Mouse (Mus musculus): ENCODE measurements around the gene Chrm3.

Chrm3 gene

DNA sequence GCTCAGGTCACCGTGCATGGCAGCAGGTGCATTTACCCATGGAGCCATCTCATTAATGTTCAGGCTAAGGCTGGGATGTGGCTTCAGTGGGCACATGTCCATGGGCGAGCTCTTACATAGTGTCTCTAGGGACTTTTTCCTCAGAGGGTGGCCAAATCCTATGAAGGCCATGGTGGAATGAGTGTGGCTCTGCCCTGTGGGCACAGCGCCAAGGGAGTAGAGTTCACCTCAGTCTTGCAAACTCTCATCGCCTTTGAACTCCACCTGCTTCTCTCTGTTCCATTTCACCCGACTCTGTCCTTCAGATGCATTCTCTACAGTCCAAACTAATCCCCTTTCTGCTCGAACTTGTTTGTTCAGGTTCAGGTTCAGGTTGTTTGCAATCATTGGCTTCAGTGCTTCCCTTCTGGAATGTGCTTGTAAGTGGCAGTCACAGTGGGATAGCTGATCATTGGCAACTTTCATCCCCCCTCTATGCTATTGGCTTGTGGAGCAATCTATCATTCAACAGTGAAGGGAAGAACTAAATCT, 278.7 kb downstream of the Chrm3 start:
- in situ Hi-C loops (cut with MboI; ENCODE audit: unreplicated experiment in 2 of 2), result no loop called here

DNA sequence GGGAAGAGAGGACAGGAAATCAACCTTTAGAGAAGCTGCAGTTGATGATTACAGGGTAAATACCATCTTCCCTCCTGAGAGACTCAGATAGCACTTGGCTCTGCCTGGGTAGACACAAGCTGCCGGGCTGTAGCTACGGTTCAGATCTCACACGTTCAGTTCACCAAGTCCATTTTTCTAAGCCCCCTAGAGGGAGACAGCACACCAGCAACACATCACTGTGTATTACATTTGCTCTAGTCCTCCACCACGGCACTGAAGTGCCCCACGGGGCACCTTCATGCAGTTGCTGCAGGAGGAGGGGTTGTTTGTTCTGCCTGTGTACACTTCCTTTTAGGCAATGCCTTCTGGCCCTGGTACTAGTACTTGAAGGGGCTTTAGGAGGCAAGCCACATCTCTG, 289.5 kb downstream of the Chrm3 start:
- in situ Hi-C loops (cut with MboI; ENCODE audit: unreplicated experiment in 2 of 2), result loop anchor here (5.0 to 25.0 kb wide), 4 partner anchors 174 to 1966 kb away; partner anchors contain the start of gene Larp4b (in 1 of the 2)

DNA sequence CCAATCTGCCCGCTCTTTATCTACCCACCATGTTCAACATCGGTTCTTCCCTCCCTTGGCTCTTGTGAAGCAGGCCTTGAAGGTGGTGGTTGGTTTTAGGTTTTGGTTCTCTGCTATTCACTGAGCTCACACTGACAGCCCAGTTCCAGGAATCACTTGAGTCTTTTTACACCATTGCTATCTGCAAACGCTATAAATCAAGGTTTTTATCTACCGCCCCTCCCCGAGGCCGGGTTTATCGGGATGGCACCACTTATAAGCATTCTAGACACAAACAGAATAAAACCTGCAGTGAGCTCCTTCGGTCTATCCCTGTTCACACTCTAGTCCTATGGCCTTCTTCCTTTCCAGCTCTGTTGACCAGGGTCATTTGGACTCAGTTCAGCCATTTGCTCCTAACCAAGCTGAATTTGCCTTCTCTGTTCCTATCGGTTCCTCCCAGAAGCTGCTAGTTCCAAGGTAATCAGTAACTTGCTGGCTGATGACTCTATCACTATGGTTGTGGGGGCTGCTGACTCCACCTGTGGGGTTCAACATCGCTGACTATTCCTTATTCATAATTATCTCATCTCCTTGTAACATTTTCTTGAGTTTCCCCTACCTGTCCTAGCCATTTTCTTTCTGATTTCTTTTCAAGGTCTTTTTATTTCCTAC, 291.6 kb downstream of the Chrm3 start:
- in situ Hi-C loops (cut with MboI; ENCODE audit: unreplicated experiment in 2 of 2), result loop anchor here (25.0 kb wide), 3 partner anchors 882 to 1968 kb away; partner anchors contain the start of gene Larp4b (in 1 of the 2)

DNA sequence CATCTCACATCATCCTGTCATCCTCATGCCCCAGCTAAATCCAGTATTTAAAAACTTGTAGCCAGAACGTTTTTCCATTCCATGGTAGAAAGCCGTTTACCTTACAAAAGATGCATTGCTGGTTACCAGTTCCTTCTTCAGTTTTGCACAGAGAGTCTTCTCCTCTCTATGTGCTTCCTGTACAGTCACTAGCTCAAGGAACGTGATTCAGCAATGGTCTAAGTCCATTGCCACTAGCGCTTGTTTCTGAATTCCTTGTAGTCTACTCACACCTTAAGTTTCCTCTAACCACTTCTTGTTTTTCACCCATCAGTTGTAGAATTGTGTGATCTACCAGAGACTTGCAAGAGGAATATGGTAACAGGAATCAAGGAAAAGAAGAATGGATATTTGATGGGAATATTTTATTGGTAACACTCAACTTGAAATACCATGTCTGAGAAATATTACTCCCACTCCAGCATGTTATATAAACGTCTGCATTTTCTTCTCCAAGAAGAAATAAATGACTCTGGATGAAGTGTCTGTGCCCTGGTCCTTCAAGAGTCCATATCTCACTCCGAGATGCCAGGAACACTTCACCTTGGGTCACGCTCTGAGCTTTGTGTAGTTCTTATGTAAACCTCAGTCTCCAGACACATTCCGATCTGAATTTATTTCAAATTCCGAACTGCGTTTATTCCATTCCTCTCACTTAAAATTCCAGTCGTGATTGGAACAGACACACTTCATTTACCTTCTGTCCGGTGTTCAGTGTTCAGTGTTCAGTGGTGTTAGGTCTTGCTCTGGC, 293.6 kb downstream of the Chrm3 start:
- in situ Hi-C loops (cut with MboI; ENCODE audit: unreplicated experiment in 2 of 2), result loop anchor here (25.0 kb wide), 3 partner anchors 880 to 1970 kb away; partner anchors contain the start of gene Larp4b (in 1 of the 2)

DNA sequence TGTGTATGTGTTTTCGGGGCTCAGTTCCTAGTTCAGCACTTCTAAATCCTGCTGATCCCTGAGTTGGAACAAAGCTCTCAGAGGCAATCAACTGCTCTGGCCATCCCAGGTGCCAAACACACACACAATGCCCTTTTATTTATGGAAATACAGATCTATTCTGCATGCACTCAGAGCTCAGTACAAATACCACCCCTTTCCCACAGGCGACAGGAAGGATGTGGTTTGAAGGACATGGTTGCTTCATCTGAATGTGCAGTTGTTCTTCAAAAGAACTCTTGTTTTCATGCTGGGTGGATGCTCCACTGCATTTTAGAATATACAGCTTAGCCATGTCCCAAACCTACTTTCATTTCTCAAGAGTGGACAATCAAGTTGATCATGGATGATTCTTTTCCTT, 294.9 kb downstream of the Chrm3 start:
- in situ Hi-C loops (cut with MboI; ENCODE audit: unreplicated experiment in 2 of 2), result loop anchor here (25.0 kb wide), 3 partner anchors 878 to 1972 kb away; partner anchors contain the start of gene Larp4b (in 1 of the 2)

DNA sequence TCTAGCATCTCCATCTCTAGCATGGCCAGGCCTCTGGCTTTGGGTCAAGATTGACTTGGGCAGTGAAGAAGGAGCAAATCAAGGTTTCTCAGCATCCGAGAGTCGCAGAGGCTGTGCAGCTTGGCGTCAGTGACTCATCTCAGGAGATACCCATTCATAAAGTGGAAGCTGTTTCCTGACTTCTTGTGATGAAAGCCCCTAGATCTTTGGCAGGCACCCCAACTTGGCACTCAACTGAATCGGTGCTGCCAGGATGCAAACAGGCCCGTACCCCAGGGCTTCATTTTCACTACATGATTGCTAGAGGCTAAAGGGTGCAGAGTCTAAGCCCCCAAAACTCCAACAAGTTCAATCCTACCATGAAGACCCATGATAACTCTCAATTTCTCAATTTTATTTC, 298.0 kb downstream of the Chrm3 start:
- in situ Hi-C loops (cut with MboI; ENCODE audit: unreplicated experiment in 2 of 2), result loop anchor here (25.0 kb wide), 3 partner anchors 875 to 1975 kb away; partner anchors contain the start of gene Larp4b (in 1 of the 2)

DNA sequence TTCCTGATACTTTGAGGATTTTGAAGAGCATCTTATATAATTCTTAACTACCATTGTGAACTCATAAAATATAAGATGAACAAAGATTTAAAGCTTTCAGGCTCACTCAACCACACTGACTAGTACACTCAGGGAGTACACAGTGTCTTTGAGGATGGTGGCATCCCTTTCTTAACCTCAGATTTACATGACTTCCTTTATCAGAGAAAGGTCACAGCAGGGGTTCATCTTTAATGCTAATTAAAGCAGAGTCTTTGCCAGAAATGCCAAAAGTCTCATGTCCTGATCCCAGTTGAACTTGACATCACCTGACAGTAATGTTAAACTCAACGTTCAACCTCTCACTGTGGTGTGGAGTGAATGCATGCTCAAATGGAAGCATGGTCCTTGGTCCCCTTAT, 301.7 kb downstream of the Chrm3 start:
- in situ Hi-C loops (cut with MboI; ENCODE audit: unreplicated experiment in 2 of 2), result loop anchor here (25.0 kb wide), 3 partner anchors 872 to 1978 kb away; partner anchors contain the start of gene Larp4b (in 1 of the 2)

DNA sequence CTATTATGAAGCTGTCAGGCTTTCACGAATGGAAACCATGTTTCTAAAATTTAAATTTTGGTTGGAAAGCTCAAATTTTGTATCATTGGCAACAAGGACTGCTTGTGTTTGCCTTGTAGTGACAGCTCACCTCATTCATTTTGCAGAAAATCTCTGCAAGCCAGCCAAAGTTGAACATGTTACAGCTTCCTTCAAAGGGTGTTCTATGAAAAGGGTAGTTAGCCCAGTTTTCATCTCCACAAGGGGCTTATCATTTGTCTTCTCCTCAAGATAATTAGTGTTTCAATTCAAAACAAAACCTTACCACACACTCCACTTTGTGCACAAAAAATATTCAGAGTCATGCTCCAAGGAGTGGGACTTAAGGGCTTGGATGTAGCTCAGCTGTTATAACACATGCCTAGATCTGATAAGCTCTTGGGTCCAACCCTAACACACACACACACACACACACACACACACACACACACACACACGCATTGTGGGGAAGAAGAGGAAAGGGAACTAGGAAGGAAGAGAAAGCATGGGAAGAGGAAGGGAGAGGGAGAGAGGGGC, 302.9 kb downstream of the Chrm3 start:
- in situ Hi-C loops (cut with MboI; ENCODE audit: unreplicated experiment in 2 of 2), result loop anchor here (25.0 kb wide), 3 partner anchors 870 to 1980 kb away; partner anchors contain the start of gene Larp4b (in 1 of the 2)

DNA sequence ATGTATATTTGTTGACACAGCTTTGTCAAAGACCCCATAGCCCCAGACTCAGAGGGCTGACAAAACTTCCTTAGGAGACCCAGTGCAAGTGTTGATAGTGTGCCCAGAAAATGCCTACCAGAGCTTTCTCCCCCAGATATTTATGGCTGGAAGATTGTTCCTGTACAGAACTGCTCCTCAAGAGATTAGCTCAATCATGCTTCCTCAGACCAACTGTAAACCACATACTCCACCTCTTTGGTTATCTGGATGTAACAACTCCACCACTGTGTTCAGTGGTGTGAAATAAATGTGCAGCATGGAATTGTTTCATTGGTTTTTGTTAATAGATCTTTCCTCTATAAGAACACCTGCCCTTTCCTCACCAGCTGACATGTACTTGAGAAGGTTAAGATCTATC, 306.6 kb downstream of the Chrm3 start:
- in situ Hi-C loops (cut with MboI; ENCODE audit: unreplicated experiment in 2 of 2), result loop anchor here (25.0 kb wide), 3 partner anchors 867 to 1983 kb away; partner anchors contain the start of gene Larp4b (in 1 of the 2)

DNA sequence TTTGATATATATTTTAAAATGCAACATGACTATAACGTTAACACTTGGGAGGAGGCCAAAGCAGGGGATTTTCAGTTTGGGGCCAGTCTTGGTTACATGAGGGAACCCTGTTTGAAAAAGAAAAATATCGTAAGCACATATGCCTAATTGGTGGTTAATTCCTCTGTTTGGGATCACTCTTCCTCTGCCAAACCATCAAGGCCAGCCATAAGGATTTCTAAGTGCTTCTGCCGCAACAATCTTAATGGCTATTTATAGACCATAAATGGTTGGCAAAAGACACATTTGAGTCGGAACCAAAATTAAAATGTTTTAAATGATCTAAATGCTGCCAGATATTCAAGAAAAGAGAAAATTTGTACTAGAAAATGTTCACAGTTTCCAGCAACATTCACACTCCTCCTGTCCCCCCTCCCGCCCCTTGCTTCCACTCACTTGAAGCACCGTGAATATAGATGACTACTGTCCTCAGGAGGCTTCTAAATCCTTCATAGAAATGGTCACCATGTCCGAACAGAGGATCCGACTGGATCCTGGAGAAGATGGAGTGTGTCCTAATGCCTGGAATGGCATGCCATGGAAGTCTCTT, 307.3 kb downstream of the Chrm3 start:
- in situ Hi-C loops (cut with MboI; ENCODE audit: unreplicated experiment in 2 of 2), result loop anchor here (25.0 kb wide), 3 partner anchors 866 to 1984 kb away; partner anchors contain the start of gene Larp4b (in 1 of the 2)

DNA sequence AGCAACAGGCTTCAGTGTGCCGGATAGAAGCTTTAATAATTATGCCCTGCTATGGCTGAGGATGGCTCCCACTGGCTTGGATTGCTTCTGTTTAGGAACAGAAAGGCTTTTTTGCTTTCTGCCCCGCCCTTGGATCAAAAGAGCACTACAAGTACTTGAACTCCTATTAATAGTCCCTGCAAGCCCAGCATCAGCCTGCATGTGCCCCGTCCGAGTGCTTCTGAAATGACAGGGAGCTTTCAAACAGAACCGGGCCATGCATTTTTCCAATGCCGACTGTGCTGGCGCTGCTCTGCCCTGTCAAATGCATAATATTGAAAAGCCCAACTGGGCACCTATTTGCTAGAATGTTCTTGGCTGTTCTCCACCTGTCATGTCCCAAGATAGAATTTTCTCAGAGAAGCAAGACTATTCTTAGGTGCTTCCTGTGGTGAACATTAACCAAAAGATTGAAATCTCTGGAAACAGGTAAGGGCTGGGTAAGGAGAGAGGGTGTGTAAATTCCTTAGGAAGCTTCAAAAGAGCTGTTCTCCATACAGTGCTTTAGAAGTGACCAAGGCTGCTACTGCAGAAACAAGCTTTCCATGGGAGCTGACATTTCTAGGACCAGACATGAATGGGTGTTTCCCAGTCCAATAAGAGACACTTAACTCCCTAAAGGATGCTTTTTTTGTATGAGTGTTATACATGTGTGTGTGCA, 314.8 kb downstream of the Chrm3 start:
- in situ Hi-C loops (cut with MboI; ENCODE audit: unreplicated experiment in 2 of 2), result no loop called here

DNA sequence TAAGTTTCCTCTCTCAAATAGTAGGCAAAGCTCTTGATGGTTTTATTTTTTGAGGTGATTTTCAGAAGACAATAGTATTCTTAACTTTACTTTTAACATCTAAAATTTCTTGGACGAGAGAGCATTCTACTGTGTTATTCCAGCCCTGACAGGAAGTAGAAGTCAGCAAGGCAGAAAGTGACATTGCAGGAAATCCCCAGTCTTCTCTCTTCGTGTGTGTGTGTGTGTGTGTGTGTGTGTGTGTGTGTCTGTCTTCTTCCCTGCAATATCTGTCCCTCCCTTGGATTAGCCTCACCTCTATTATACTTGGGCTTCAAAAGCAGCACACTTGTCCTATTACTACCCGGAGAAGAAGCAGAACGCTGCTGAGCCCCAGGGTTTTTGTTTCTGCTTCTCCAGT, 316.6 kb downstream of the Chrm3 start:
- in situ Hi-C loops (cut with MboI; ENCODE audit: unreplicated experiment in 2 of 2), result no loop called here

DNA sequence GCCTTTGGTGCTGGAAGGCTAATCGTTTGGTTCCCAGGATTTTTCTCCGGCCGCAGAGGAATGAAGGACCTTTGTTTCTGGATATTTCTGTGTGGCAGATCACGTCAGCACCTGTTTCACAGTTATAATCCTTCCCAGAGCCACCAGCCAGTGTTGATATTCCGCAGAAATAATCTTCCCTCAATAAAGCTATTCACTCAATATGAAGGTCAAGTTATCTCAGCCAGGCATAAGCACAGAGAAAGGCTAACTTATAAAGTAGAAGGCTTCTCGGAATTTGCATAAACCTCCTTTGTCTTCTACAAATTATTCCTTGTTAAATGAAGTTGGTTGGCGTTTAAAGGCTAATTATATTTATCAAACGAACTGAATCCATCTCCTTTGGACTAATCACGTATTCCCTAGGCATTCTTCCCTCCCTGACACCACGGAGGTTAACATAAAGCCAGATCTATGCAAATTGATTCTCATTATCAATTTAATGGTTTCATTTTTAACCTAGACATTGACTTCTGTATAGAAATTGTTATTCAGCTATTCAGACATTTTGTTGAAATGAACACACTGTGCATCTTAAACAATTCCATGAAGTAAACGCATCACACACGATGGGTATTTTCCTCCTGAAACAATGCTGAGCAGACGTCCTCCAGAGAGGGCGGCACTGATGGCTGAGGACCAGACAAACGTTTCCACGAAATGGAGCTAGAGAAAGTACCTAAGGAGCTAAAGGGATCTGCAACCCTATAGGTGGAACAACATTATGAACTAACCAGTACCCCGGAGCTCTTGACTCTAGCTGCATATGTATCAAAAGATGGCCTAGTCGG, 326.9 kb downstream of the Chrm3 start:
- in situ Hi-C loops (cut with MboI; ENCODE audit: unreplicated experiment in 2 of 2), result no loop called here

DNA sequence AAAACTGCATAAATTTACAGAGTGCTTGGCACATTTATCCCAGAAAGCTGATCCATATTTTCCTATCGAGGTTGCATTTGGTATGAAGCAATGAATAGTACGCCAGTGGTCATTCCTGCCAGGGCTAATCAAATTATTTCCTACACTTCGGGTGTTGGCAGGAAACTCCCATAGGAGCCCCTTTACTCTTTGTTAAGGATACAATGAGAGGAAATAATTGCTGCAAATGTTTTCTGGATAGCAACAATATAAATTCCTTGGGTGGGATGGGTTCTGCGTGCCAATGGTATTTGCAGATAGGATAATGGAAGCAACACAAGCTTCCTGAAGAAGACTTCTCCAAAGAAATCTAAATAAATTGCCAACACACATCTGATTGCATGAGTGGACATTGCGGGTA, 329.1 kb downstream of the Chrm3 start:
- in situ Hi-C loops (cut with MboI; ENCODE audit: unreplicated experiment in 2 of 2), result no loop called here

DNA sequence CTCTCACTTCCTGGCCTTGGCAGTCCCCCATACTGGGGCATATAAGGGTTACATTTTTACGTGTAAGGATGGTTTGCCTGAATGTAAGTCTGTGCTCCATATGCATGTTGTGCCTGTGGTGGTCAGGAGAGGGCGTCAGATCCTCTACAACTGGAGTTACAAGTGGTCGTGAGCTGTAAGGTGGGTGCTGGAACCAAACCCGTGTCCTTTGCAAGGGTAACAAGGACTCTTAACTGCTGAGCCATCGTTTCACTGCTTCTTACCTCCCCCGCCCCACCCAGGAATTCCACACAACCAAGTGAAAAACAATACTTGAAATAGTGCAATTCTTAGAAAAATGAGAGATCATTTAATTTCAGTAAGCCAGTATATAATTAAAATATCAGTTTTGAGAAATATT, 330.7 kb downstream of the Chrm3 start:
- in situ Hi-C loops (cut with MboI; ENCODE audit: unreplicated experiment in 2 of 2), result no loop called here

DNA sequence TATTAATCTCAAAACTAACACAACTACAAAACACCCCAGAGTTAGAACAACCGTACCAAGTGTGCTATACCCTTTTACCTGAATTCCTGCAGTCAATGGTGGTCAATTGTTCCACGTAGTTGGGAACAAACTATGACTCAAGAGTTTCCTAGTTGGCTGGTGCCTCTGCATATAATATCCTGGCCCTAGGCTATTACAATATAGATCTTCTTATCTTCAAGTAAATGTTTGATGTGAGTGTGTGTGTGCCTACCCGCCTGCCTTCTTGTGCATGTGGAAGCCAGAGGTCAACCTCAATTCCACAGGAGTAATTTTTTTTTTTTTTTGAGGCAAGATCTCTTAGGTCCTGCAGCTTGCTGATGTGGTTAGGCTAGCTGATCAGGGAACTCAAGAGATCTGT, 335.5 kb downstream of the Chrm3 start:
- in situ Hi-C loops (cut with MboI; ENCODE audit: unreplicated experiment in 2 of 2), result no loop called here

DNA sequence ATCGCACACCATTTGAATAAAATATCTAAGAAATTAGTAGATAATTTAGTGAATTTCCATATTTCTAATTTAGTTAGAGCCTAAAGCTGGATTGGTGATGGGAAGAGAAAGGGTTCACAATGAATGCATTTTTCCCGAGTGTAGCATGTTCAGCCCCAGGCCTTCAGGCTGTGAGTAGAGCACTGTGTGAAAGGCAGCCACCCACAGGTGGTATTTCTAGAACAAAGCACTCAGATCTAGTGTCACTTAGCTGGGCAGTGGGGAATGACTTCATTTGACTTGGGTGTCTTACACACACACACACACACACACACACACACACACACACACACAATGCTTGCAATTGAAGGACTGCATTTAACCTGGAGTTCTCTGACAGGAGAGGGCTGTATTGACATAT, 337.5 kb downstream of the Chrm3 start:
- in situ Hi-C loops (cut with MboI; ENCODE audit: unreplicated experiment in 2 of 2), result no loop called here

DNA sequence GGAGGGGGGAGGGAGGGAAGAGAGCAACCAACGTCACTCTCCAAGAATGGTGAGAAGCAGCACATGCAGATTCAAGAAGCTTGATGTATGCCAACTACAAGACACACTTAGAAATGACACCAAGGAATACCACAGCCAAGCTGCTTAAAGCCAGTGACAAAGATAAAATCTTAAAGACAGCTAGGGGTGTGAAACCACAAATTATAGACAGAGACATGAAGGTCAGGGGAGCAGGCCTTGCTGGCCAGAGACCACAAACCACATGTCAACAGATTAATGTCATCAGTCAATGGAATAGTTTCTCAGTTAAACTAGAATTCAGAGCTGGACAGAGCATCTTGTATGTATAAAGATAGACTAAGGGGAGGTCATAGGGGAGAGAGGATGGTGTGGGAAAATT, 341.4 kb downstream of the Chrm3 start:
- in situ Hi-C loops (cut with MboI; ENCODE audit: unreplicated experiment in 2 of 2), result no loop called here

DNA sequence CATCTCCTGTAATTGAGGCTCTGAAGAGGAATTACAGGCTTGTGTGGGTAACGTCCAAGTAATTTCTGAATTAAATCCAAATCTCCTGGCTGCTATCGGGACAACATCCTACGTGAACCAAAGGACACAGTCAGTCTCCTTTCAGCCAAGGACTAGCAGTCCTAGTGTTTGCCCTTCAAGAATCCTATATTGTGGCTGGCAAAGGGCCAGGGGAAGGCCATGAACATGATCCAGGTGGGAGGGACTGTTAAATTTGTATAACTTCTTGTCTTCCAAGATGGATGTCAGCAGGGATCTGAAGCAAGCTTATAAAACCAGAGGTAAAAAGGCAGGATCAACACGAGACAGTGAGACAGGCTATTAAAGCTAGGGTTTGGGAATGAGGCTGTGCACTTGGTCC, 357.7 kb downstream of the Chrm3 start:
- in situ Hi-C loops (cut with MboI; ENCODE audit: unreplicated experiment in 2 of 2), result no loop called here

Measured in v-Abl transformed pro-B cells (cell line).